Mouse (Mus musculus): ENCODE data around the gene Ubald2. TPM values are rescaled to one million over a fixed set of nuclear protein-coding genes. Genes with fewer than 3 reads are reported as not detected.

Gene Ubald2
- polyA plus RNA-seq (2012; rRNA removed) = 61.3 and 63.2 TPM in 2 replicates

GRCm38 (mm10) chr11:116433356-116434286 is at the start of gene Ubald2:
Ubald2 (plus strand) TSS chr11:116434094.
- Histone ChIP-seq H3K4me1 (ENCODE audit: control insufficient read depth, insufficient read depth, low read length) (peaks cover 5% of the 10 kb centered on the region), H3K27ac (ENCODE audit: insufficient read depth, low read length) (peak within 1 kb of the TSS; percentile 90), H3K4me3 (ENCODE audit: insufficient read depth, low read length) (peak within 1 kb of the TSS; percentile 78)
- TF ChIP-seq POLR2A (IDR thresholded peaks at IDR 0.05; ENCODE audit: extremely low read depth, insufficient read depth, low read length) (0 out of 2 replicates have a peak, but pooled peaks have one; percentile 35), CTCF (IDR thresholded peaks at IDR 0.05; ENCODE audit: extremely low read depth, insufficient read depth, low read length) (no peak)

- H3K4me3 ChIP-seq (ENCODE audit: insufficient read depth, low read length) = no peak overlapping the region
- no peak for TF ChIP-seq CTCF (IDR thresholded peaks at IDR 0.05; ENCODE audit: extremely low read depth, insufficient read depth, low read length)
- no peak for TF ChIP-seq POLR2A (IDR thresholded peaks at IDR 0.05; ENCODE audit: extremely low read depth, insufficient read depth, low read length)
- peaks cover 8% of the 10 kb centered on the region for H3K4me1 ChIP-seq (ENCODE audit: control insufficient read depth, insufficient read depth, low read length)
- no peak overlapping the region for H3K27ac ChIP-seq (ENCODE audit: insufficient read depth, low read length)
These were observed 49.7 kb upstream of the Ubald2 start for GRCm38 (mm10) chr11:116384171-116384570.

GRCm38 (mm10) chr11:116385999-116386398 is 47.9 kb upstream of the Ubald2 start:
- H3K27ac ChIP-seq (ENCODE audit: insufficient read depth, low read length) = no peak overlapping the region
- peaks cover 8% of the 10 kb centered on the region for H3K4me1 ChIP-seq (ENCODE audit: control insufficient read depth, insufficient read depth, low read length)
- TF ChIP-seq POLR2A (IDR thresholded peaks at IDR 0.05; ENCODE audit: extremely low read depth, insufficient read depth, low read length) = no peak
- no peak for TF ChIP-seq CTCF (IDR thresholded peaks at IDR 0.05; ENCODE audit: extremely low read depth, insufficient read depth, low read length)
- H3K4me3 ChIP-seq (ENCODE audit: insufficient read depth, low read length) = no peak overlapping the region

GRCm38 (mm10) chr11:116387086-116388071 is 46.5 kb upstream of the Ubald2 start:
- Histone ChIP-seq H3K4me3 (ENCODE audit: insufficient read depth, low read length) (no peak overlapping the region), H3K27ac (ENCODE audit: insufficient read depth, low read length) (no peak overlapping the region), H3K4me1 (ENCODE audit: control insufficient read depth, insufficient read depth, low read length) (peaks cover 8% of the 10 kb centered on the region)
- TF ChIP-seq CTCF (IDR thresholded peaks at IDR 0.05; ENCODE audit: extremely low read depth, insufficient read depth, low read length) (no peak), POLR2A (IDR thresholded peaks at IDR 0.05; ENCODE audit: extremely low read depth, insufficient read depth, low read length) (no peak)

- peak overlapping the region; percentile 94 for H3K27ac ChIP-seq (ENCODE audit: insufficient read depth, low read length)
- peaks cover 8% of the 10 kb centered on the region for H3K4me1 ChIP-seq (ENCODE audit: control insufficient read depth, insufficient read depth, low read length)
- TF ChIP-seq POLR2A (IDR thresholded peaks at IDR 0.05; ENCODE audit: extremely low read depth, insufficient read depth, low read length) (no peak), CTCF (IDR thresholded peaks at IDR 0.05; ENCODE audit: extremely low read depth, insufficient read depth, low read length) (no peak)
- H3K4me3 ChIP-seq (ENCODE audit: insufficient read depth, low read length) = no peak overlapping the region; the same call in 1 of the 2 replicates
These were observed 44.9 kb upstream of the Ubald2 start for GRCm38 (mm10) chr11:116388841-116389480.

GRCm38 (mm10) chr11:116394769-116395168 is 39.1 kb upstream of the Ubald2 start:
- H3K27ac ChIP-seq (ENCODE audit: insufficient read depth, low read length) = no peak overlapping the region; the same call in 1 of the 2 replicates
- H3K4me1 ChIP-seq (ENCODE audit: control insufficient read depth, insufficient read depth, low read length) = peaks cover 4% of the 10 kb centered on the region
- no peak for TF ChIP-seq CTCF (IDR thresholded peaks at IDR 0.05; ENCODE audit: extremely low read depth, insufficient read depth, low read length)
- TF ChIP-seq POLR2A (IDR thresholded peaks at IDR 0.05; ENCODE audit: extremely low read depth, insufficient read depth, low read length) = no peak
- H3K4me3 ChIP-seq (ENCODE audit: insufficient read depth, low read length) = no peak overlapping the region

DNA sequence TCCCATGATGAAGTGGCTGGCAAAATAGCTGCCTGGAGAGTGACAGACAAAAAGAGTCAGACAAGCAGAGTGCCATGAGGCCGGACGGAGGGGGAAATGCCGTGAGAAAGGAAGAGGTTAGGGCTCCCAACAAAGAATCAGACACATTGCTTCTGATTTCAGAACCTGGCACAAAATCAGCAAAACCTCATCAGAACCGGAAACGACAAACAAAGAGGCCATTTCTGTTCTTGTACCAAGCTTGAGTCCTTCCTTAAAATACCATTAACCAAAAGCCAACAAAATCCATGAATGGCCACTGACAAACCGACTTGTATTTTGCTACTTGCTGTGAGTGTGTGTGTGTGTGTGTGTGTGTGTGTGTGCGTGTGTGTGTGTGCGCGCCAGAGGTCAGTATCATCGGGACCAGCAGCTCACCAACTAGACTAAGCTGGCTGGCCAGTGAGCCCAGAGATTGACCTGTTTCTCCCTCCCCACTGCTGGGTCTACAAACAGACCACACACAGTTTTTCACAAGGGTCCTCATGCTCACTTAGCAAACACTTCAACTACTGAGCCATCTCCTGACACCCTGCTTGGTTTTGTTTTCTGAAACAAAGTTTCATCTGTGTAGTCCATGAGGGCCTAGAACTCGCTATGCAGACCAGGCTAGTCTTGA is 37.5 kb upstream of the Ubald2 start:
- H3K27ac ChIP-seq (ENCODE audit: insufficient read depth, low read length) = no peak overlapping the region
- peaks cover 4% of the 10 kb centered on the region for H3K4me1 ChIP-seq (ENCODE audit: control insufficient read depth, insufficient read depth, low read length)
- TF ChIP-seq POLR2A (IDR thresholded peaks at IDR 0.05; ENCODE audit: extremely low read depth, insufficient read depth, low read length) (no peak), CTCF (IDR thresholded peaks at IDR 0.05; ENCODE audit: extremely low read depth, insufficient read depth, low read length) (no peak)
- H3K4me3 ChIP-seq (ENCODE audit: insufficient read depth, low read length) = no peak overlapping the region

DNA sequence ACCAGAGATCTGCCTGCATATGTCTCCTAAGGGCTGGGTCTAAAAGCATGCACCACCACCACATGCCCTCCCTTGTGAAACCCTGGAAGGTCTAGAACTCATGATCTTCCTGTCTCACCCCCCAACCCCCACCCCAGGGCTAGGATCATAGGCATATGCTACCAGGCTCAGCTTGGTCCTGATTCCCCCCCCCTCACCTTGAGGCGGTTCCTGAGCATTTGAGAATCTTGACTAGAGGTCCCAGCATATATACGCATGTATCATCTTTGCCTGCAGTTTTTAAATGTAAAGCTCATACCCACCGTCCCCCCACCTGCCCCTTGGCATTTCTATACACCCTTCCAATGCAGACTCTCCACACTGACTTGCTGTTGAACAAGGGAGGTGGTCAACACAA is 37.0 kb upstream of the Ubald2 start:
- H3K27ac ChIP-seq (ENCODE audit: insufficient read depth, low read length) = no peak overlapping the region
- TF ChIP-seq CTCF (IDR thresholded peaks at IDR 0.05; ENCODE audit: extremely low read depth, insufficient read depth, low read length) (no peak), POLR2A (IDR thresholded peaks at IDR 0.05; ENCODE audit: extremely low read depth, insufficient read depth, low read length) (no peak)
- H3K4me1 ChIP-seq (ENCODE audit: control insufficient read depth, insufficient read depth, low read length) = peaks cover 4% of the 10 kb centered on the region
- no peak overlapping the region for H3K4me3 ChIP-seq (ENCODE audit: insufficient read depth, low read length)

All from cortical plate, adult 2 months (tissue).